Mouse (Mus musculus) stomach, postnatal 0 days (tissue): ENCODE data around the gene Ift140.

Experiments
- CTCF ChIP-seq: IDR thresholded peaks from 2 replicates; pipeline ENCODE4 v1.5.1; 2016; ENCODE audit warnings: antibody characterized with exemption, low read depth, mild to moderate bottlenecking, moderate library complexity
- EP300 ChIP-seq: optimal IDR thresholded peaks from 2 replicates; pipeline ENCODE3; 2016; ENCODE audit warnings: antibody characterized with exemption

DNA sequence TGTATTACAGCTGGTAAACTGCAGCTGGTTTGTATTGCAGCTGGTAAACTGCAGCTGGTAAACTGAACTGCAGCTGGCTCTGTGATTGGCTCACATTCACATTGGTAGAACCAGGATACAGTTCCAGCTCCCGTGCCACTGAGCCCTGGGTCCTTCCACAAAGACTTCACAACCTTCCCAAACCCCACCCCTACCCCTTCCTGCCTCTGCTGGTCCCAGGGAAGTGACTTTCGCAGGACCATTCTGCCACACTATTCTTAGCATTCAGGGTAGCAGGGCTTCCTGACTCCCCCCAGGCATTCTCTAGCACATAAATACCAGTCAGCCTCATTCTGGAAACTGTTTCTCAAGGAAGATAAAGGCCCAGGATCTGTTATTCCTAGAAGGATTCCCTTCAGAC lies 52.8 kb downstream of the Ift140 start:
- TF ChIP-seq EP300 (no peak), CTCF (no peak)
